Mouse (Mus musculus) limb, embryonic 15.5 days (tissue): ENCODE measurements around the gene Thra. TPM values are rescaled to one million over a fixed set of nuclear protein-coding genes. Genes with fewer than 3 reads are reported as not detected.
"Not testable (repeated sequence)": the region's sequence is repeated elsewhere in the genome, so short reads cannot be mapped to it uniquely, and the experiment has no call there.

ENCODE experiments used
- ATAC-seq: fragments of 200-750 bp; cut with Nextera tagmentation; 2 replicates; pipeline ENCODE4 v1.8.0; 2017; ENCODE audit warnings: low read depth, moderate TSS enrichment; ENCODE audit not compliant: insufficient number of reproducible peaks, low FRiP score, low TSS enrichment
- H3K27ac ChIP-seq: fragments of 300-500 bp; sonication (generic); 2 replicates; pipeline ENCODE4 v1.5.1; 2015; ENCODE audit warnings: moderate library complexity, mild to moderate bottlenecking, inconsistent platforms
- H3K27me3 ChIP-seq: fragments of 300-500 bp; sonication (generic); 2 replicates; pipeline ENCODE4 v1.6.1; 2015; ENCODE audit warnings: inconsistent platforms
- H3K36me3 ChIP-seq: fragments of 300-500 bp; sonication (generic); 2 replicates; pipeline ENCODE4 v1.6.1; 2015; ENCODE audit warnings: inconsistent platforms
- H3K4me1 ChIP-seq: fragments of 300-500 bp; sonication (generic); 2 replicates; pipeline ENCODE4 v1.6.1; 2015; ENCODE audit warnings: inconsistent platforms
- H3K4me2 ChIP-seq: fragments of 300-500 bp; sonication (generic); 2 replicates; pipeline ENCODE4 v1.6.1; 2015; ENCODE audit warnings: mild to moderate bottlenecking, inconsistent platforms
- H3K4me3 ChIP-seq: fragments of 300-500 bp; sonication (generic); 2 replicates; pipeline ENCODE4 v1.5.1; 2015; ENCODE audit warnings: mild to moderate bottlenecking, inconsistent platforms
- H3K9ac ChIP-seq: fragments of 300-500 bp; sonication (generic); 2 replicates; pipeline ENCODE4 v1.6.1; 2015; ENCODE audit warnings: inconsistent platforms
- H3K9me3 ChIP-seq: fragments of 300-500 bp; sonication (generic); 2 replicates; pipeline ENCODE4 v1.6.1; 2016; ENCODE audit warnings: inconsistent platforms
- WGBS: fragments of 180-500 bp; shearing (Covaris S2); methylation state at CpG from one replicate; pipeline ENCODE4 v1.1.7; 2015; 5-methylcytosine and 5-hydroxymethylcytosine counted together
- polyA plus RNA-seq: library from polyadenylated mRNA; unstranded; fragments of >200 nt; fragmentation: Nextera tagmentation; extraction: Ambion mirVana; gene quantifications from 2 replicates; pipeline ENCODE4 v1.2.1, GENCODE M21; 2015

The Thra gene
- polyA plus RNA-seq, 1 experiment from 2014 or later, result 39.6 TPM

- Histone ChIP-seq H3K4me1 (peaks cover 22% of the 10 kb centered on the region), H3K9me3 (no peaks in the 10 kb centered on the region), H3K36me3 (peaks cover 34% of the 10 kb centered on the region), H3K4me2 (no peak overlapping the region), H3K27me3 (no peaks in the 10 kb centered on the region), H3K4me3 (no peak overlapping the region), H3K9ac (no peak overlapping the region), H3K27ac (peak overlapping the region; percentile 55; the same call in 1 of the 2 replicates)
- 43% methylated on average over 24 of the region's 24 CpGs for WGBS
- 0 out of 2 replicates have a peak, but pooled peaks have one; percentile 17 for ATAC-seq
These were observed 18.8 kb upstream of the Thra start for GRCm38 (mm10) chr11:98721458-98722226.

GRCm38 (mm10) chr11:98723098-98723497 is 17.3 kb upstream of the Thra start:
- Histone ChIP-seq H3K4me1 (peaks cover 18% of the 10 kb centered on the region), H3K27me3 (no peaks in the 10 kb centered on the region), H3K9me3 (no peaks in the 10 kb centered on the region), H3K9ac (no peak overlapping the region), H3K27ac (no peak overlapping the region), H3K4me2 (no peak overlapping the region), H3K36me3 (peaks cover 32% of the 10 kb centered on the region), H3K4me3 (no peak overlapping the region)
- 81% methylated on average over 7 of the region's 7 CpGs for WGBS
- ATAC-seq, result no peak

DNA sequence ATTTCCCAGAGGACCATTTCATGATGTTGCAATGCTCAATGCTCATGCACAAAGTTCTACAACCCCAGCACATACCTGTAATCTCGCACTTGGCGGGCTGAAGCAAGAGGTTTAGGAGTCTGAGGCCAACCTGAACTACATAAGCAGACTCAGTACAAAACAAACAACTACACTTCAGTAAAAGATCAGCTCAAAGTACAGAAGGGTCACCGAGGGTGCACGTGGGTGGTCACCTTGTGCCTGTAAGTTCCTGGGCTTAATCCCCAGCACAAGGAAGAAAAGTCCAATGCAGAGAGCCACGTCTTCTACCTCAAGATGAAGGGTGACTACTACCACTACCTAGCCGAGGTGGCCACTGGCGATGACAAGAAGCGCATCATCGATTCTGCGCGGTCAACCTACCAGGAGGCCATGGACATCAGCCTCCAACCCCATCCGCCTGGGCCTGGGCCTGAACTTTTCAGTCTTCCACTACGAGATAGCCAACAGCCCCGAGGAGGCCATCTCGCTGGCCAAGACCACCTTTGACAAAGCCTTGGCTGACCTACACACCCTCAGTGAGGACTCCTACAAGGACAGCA is 14.4 kb upstream of the Thra start:
- H3K4me1 ChIP-seq, result peaks cover 17% of the 10 kb centered on the region
- no peak overlapping the region for H3K4me3 ChIP-seq
- no peaks in the 10 kb centered on the region for H3K27me3 ChIP-seq
- no peak overlapping the region for H3K27ac ChIP-seq
- WGBS, result 95% methylated on average over 15 of the region's 15 CpGs
- H3K4me2 ChIP-seq, result no peak overlapping the region
- no peaks in the 10 kb centered on the region for H3K9me3 ChIP-seq
- ATAC-seq, result no peak
- H3K36me3 ChIP-seq, result peaks cover 32% of the 10 kb centered on the region
- no peak overlapping the region for H3K9ac ChIP-seq

- under 1% methylated on average over 16 of the region's 16 CpGs for WGBS
- H3K4me2 ChIP-seq, result peak within 1 kb of the TSS; percentile 63
- peak within 1 kb of the TSS; percentile 82 for H3K27ac ChIP-seq
- H3K9ac ChIP-seq, result peak within 1 kb of the TSS; percentile 50
- peaks cover 26% of the 10 kb centered on the region for H3K36me3 ChIP-seq
- peak within 1 kb of the TSS; percentile 72 for H3K4me3 ChIP-seq
- H3K9me3 ChIP-seq, result no peaks in the 10 kb centered on the region
- H3K4me1 ChIP-seq, result peaks cover 16% of the 10 kb centered on the region
- ATAC-seq, result peak; percentile 85
- no peaks in the 10 kb centered on the region for H3K27me3 ChIP-seq
These were observed 11.3 kb upstream of the Thra start, which contains the start of gene Med24 for GRCm38 (mm10) chr11:98729119-98729588. TSS of gene Med24 (minus strand) at chr11:98729435.

DNA sequence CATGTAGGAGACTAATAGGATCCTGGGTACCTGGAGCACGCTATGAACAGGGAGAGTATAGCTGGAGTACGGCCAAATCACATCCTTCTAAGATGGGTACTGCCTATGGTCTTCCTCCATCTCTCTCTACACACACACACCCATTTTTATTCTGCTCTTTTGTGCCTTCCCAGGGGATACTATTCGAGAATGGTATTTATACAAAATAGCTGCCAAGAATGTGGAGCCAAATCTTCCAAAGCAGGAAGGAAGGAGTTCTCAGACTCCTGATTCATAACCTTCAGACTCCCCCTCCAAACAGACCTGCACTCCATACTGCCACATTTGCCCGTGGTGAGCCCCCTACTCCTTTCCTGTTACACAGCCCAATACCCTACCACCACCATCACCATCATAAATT is 9.7 kb upstream of the Thra start:
- H3K4me3 ChIP-seq, result no peak overlapping the region
- no peaks in the 10 kb centered on the region for H3K9me3 ChIP-seq
- peaks cover 16% of the 10 kb centered on the region for H3K4me1 ChIP-seq
- WGBS, result 58% methylated on average over 4 of the region's 4 CpGs
- no peak for ATAC-seq
- peak overlapping the region; percentile 29; the same call in 1 of the 2 replicates for H3K27ac ChIP-seq
- H3K4me2 ChIP-seq, result no peak overlapping the region
- peaks cover 15% of the 10 kb centered on the region for H3K36me3 ChIP-seq
- no peak overlapping the region for H3K9ac ChIP-seq
- no peaks in the 10 kb centered on the region for H3K27me3 ChIP-seq

DNA sequence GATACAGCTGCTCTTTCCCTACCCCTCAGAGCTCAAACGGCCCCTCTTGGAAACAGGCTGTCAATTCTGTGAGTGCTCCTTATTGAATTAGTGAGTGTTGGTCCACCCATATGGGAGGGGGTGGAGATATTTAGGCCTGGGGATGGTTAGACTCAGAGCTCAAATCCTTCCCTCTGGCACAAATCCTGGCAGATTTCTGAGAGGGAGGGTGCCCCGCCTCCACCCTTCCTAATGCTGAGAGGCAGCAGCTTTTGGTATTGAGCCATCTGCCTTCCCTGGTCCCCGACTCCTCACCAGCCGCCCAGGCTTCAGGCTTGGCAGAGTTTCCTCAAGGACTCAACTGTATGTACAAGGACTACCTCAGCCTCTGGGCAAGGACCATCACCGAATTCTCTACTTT is 9.3 kb upstream of the Thra start:
- Histone ChIP-seq H3K4me1 (peaks cover 16% of the 10 kb centered on the region), H3K4me3 (no peak overlapping the region), H3K4me2 (no peak overlapping the region), H3K27ac (no peak overlapping the region), H3K9me3 (no peaks in the 10 kb centered on the region), H3K27me3 (no peaks in the 10 kb centered on the region), H3K9ac (no peak overlapping the region), H3K36me3 (peaks cover 12% of the 10 kb centered on the region)
- 50% methylated on average over 5 of the region's 5 CpGs for WGBS
- ATAC-seq, result no peak; the same call in 1 of the 2 replicates

GRCm38 (mm10) chr11:98734020-98734419 is 6.4 kb upstream of the Thra start:
- no peaks in the 10 kb centered on the region for H3K9me3 ChIP-seq
- H3K27me3 ChIP-seq, result no peaks in the 10 kb centered on the region
- H3K9ac ChIP-seq, result no peak overlapping the region
- 78% methylated on average over 3 of the region's 3 CpGs for WGBS
- no peak overlapping the region for H3K4me3 ChIP-seq
- no peak for ATAC-seq
- peaks cover 8% of the 10 kb centered on the region for H3K4me1 ChIP-seq
- H3K27ac ChIP-seq, result no peak overlapping the region
- no peaks in the 10 kb centered on the region for H3K36me3 ChIP-seq
- H3K4me2 ChIP-seq, result no peak overlapping the region

GRCm38 (mm10) chr11:98735111-98735510 is 5.3 kb upstream of the Thra start:
- WGBS, result 92% methylated on average over 4 of the region's 4 CpGs
- ATAC-seq, result no peak

DNA sequence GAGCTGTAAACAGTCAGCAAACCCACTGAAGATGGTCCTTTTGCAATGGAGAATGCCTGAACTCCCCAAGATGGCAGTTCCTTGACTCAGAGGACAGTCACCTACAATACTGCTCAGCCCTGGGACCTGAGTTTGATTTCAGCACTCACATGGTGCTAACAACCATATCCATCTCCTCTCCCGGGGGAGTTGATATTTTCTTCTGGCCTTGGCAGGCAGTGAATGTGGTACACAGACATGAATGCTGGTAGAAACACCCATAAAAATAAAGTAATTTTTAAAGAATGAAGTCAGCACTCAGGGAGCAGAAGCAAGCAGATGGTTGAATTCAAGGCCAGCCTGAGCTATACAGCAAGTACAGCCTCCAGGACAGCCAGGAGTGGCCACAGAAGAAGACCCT is 4.3 kb upstream of the Thra start:
- H3K4me3 ChIP-seq, result no peak overlapping the region
- no peak overlapping the region for H3K27ac ChIP-seq
- H3K4me2 ChIP-seq, result no peak overlapping the region
- peaks cover 22% of the 10 kb centered on the region for H3K4me1 ChIP-seq
- WGBS, result 71% methylated on average over 1 of the region's 1 CpGs
- H3K9me3 ChIP-seq, result no peaks in the 10 kb centered on the region
- no peaks in the 10 kb centered on the region for H3K27me3 ChIP-seq
- H3K36me3 ChIP-seq, result no peaks in the 10 kb centered on the region
- no peak overlapping the region for H3K9ac ChIP-seq
- ATAC-seq, result no peak

More at GRCm38 (mm10) chr11:98735111-98735510, 5.3 kb upstream of the Thra start:
- no peak overlapping the region for H3K4me2 ChIP-seq
- no peaks in the 10 kb centered on the region for H3K9me3 ChIP-seq
- H3K27ac ChIP-seq, result no peak overlapping the region
- H3K36me3 ChIP-seq, result no peaks in the 10 kb centered on the region
- H3K4me3 ChIP-seq, result no peak overlapping the region
- H3K4me1 ChIP-seq, result peaks cover 13% of the 10 kb centered on the region
- no peak overlapping the region for H3K9ac ChIP-seq
- no peaks in the 10 kb centered on the region for H3K27me3 ChIP-seq

- not testable (repeated sequence) for H3K9me3 ChIP-seq, H3K9ac ChIP-seq, H3K27ac ChIP-seq, H3K4me2 ChIP-seq, H3K27me3 ChIP-seq, H3K36me3 ChIP-seq, H3K4me3 ChIP-seq, ATAC-seq
- H3K4me1 ChIP-seq, result peaks cover 21% of the 10 kb centered on the region
- WGBS, result 92% methylated on average over 2 of the region's 2 CpGs
These were observed 3.2 kb upstream of the Thra start for GRCm38 (mm10) chr11:98737220-98737619.

DNA sequence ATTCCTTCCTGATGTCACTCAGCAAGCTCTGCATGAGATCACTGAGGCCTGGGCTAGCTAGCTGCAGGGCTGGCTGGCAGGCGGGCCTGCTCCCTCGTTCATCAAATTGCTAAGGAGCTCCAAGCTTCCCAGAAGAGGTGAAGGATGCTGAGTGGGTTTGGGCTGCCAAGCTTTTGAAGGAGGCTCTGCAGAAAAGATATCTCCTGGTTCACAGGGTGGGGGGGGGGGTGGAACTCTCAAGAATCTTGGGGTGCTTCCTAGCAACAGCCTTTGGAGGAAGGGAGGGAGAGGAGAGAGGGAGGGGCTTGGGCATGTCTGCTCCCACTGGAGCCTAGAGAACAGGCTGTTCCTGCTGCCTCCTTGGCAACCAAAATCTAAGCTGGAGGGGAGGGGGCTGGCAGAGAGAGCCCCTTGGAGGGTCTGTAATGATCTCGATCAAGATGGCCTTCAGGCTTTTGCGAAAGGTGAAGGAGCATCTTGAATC is 2.0 kb upstream of the Thra start:
- Histone ChIP-seq H3K4me3 (no peak overlapping the region), H3K36me3 (no peaks in the 10 kb centered on the region), H3K9me3 (no peaks in the 10 kb centered on the region), H3K27ac (no peak overlapping the region), H3K4me1 (peaks cover 30% of the 10 kb centered on the region), H3K27me3 (no peaks in the 10 kb centered on the region), H3K4me2 (no peak overlapping the region), H3K9ac (no peak overlapping the region)
- no peak for ATAC-seq
- 48% methylated on average over 4 of the region's 4 CpGs for WGBS

- Histone ChIP-seq H3K4me1 (peaks cover 35% of the 10 kb centered on the region), H3K9ac (no peak overlapping the region), H3K27me3 (no peaks in the 10 kb centered on the region), H3K27ac (no peak overlapping the region), H3K36me3 (no peaks in the 10 kb centered on the region), H3K4me3 (no peak overlapping the region), H3K9me3 (no peaks in the 10 kb centered on the region), H3K4me2 (no peak overlapping the region)
- ATAC-seq, result no peak
- 71% methylated on average over 9 of the region's 9 CpGs for WGBS
These were observed 1.5 kb upstream of the Thra start for GRCm38 (mm10) chr11:98738925-98739324.
